Mouse (Mus musculus) left cerebral cortex, adult 9 months (tissue): ENCODE results near the gene B4galt3.
A peak's percentile ranks its signal among the peaks of the same experiment; 100 is the strongest.
"Not testable (repeated sequence)": the region's sequence is repeated elsewhere in the genome, so short reads cannot be mapped to it uniquely, and the experiment has no call there.

Source experiments
- DNase-seq, 2 experiments: peaks; one replicate each; pipeline ENCODE4 v3.0.0; 2022; ENCODE audit warnings: low spot score in 2 of 2

Gene B4galt3

GRCm38 (mm10) chr1:171283188-171284160 lies 13.3 kb downstream of the B4galt3 start:
- no peak for DNase-seq

DNA sequence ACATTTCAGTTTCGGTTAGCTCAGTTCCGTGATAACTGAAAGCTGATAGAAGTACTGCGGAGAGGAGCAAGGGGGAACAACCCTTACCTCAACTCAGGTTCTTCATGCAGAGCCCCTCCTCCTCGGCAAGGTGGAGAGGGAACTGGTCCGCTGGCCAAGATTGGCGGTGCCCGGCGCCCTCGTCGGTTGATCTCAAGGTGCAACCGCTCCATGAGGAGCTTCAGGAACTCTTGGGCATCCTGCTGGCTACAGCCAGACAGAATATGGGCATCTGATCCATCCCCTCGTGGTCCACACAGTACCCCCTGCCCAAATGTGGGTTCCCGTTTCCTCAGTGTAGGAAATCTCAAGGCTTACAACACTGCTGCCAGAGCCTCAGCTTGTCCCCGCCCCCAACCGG lies 14.4 kb downstream of the B4galt3 start:
- no peak for DNase-seq

GRCm38 (mm10) chr1:171285096-171285892 lies 15.2 kb downstream of the B4galt3 start:
- DNase-seq = peak in 1 of 2 experiments; percentile 7

GRCm38 (mm10) chr1:171286517-171286916 lies 16.4 kb downstream of the B4galt3 start:
- peak in 1 of 2 experiments; percentile 13 for DNase-seq

GRCm38 (mm10) chr1:171287136-171288081 lies 17.3 kb downstream of the B4galt3 start, which contains the start of gene Usp21:
Gene Usp21 (minus strand): TSS chr1:171287991.
- DNase-seq = peak; percentile 85 to 94

DNA sequence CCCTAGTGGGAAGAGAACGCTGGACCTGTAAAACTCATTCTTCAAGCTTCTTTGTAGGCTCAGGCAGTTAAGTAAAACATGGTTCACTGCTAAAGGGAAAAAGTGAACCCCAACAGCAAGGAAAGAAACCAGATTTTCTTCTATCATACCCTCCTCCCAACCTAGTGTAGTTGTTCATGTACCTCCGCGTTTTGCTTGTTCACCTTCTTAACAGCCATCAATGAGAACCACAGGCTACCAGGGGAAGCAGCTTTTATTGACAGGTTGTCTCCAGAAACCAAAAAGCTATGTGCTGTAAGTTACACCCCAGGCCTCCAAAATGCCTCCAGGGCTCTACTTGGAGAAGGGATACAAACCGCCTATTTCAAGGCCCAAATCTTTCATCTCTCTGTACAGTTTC lies 18.2 kb downstream of the B4galt3 start:
- DNase-seq = no peak

DNA sequence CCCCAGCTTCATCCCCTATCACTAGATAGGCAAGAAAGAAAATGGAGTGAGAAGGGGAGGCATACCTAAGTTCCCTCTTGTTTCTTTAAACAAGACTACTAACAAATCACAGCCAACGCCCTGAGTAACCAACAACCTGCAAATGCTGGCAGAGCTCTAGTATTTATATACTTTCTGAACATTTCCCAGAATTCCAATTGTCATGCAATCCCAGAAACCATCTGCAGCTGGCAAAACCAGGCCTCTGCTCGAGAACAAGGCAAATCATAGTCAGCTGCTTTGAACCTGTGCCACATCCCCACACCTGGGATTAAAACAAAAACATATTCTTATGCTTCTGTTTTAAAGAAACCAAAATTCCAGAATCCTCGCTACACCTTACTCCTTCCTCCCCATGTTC lies 23.2 kb downstream of the B4galt3 start:
- DNase-seq = no peak

- no peak for DNase-seq
These were observed 23.8 kb downstream of the B4galt3 start for GRCm38 (mm10) chr1:171293906-171294297.

- peak; percentile 74 to 85 for DNase-seq
These were observed 24.4 kb downstream of the B4galt3 start, which contains the start of gene Ufc1 for GRCm38 (mm10) chr1:171294298-171295062. Gene Ufc1 (minus strand): TSS chr1:171295024.

GRCm38 (mm10) chr1:171295063-171295402 lies 24.9 kb downstream of the B4galt3 start:
- no peak for DNase-seq

DNA sequence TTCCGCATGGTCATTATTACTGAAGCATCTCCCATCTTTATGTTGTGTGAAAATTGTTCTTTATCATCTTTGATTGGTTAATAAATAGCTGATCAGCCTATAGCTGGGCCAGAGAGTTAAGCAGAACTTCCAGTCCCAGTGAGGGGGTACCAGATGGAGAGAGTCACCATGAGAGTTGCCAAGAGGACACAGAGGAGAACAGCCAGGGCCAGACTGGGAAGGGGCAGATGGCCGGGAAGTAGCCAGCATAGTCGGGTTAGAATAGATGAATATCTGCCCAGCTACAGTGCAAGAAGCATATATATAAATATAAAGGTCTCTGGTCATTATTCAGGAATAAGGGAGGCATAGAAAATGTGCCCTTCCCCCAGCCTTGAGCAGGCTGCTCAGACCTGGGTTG lies 28.1 kb downstream of the B4galt3 start:
- no peak for DNase-seq

DNA sequence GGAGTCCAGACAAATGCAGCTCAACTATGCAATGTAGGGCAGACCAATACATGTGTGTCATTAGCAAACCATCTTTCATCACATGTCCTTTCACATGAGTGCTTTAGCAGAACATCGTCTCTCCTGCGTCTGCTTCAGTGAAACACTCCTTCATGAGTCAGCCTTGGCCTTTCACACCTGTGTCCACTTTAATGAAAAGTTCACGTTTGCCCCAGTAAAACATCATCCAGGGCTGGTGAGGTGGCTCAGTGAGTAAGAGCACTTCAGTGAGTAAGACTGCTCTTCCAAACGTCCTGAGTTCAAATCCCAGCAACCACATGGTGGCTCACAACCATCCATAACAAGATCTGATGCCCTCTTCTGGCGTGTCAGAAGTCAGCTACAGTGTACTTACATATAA lies 36.0 kb downstream of the B4galt3 start:
- DNase-seq = not testable (repeated sequence)

DNA sequence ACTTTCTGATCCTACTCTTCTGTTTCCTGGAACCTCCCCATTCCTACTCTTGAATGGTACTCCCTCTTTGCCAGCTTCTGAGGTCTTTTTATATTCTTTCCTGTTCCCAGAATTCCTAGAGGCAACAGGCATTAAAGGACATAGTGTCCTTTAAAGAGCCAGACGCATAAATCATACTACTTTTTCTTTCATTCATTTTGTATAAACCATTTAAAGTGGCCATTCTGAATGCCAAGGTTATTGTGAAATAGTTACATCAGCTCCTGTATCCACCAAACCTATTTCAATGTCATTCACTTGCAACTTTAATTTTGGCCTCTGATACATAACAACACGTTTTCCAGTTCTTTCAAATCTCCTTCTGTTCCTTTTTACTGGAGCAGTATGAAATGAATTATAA lies 39.2 kb downstream of the B4galt3 start:
- no peak for DNase-seq

DNA sequence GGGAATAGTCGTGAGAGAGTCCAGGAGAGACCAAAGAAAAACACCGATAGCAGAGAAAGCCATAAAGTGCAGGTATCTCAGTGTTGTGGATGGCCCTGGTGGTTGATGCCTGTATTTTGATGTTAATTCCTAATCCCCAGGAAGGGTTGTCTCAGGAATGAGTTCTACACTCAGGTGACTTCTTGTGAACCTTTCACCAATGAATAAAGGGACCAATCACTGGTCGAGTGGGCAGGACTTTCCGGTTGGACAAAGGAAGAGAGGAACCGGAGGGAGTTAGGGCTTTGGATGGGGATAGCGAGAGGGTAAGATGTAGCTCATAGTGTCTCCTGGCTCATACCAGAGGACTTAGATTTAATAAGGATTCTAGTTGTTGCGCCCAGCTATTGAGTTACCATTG lies 49.6 kb downstream of the B4galt3 start:
- no peak for DNase-seq

DNA sequence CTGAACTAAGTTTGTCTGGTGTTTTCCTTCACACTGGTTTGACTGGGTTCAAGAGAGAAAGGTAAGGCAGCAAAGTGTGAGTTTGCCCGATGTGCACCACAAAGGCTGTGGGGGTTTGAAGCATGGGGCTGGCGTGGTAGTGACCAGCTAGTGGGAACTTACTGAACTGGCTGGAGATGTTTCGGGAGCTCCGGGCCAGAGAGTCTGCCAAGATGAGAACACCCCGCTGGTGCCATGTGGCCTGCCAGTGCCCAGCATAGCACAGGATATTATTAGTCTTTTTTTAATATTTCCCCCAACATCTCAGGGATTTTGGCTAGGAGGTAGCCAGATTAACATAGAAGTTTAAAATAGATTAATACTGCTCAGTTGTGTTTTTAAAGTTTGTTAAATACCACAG lies 50.0 kb downstream of the B4galt3 start:
- DNase-seq = no peak

- no peak for DNase-seq
These were observed 51.3 kb downstream of the B4galt3 start for GRCm38 (mm10) chr1:171321415-171321814.

- DNase-seq = no peak
These were observed 51.9 kb downstream of the B4galt3 start for GRCm38 (mm10) chr1:171322012-171322411.

- no peak for DNase-seq
These were observed 55.4 kb downstream of the B4galt3 start for GRCm38 (mm10) chr1:171325571-171325970.
